ENCODE assay signal across 8 mouse cellular contexts in the genomic region with DNA sequence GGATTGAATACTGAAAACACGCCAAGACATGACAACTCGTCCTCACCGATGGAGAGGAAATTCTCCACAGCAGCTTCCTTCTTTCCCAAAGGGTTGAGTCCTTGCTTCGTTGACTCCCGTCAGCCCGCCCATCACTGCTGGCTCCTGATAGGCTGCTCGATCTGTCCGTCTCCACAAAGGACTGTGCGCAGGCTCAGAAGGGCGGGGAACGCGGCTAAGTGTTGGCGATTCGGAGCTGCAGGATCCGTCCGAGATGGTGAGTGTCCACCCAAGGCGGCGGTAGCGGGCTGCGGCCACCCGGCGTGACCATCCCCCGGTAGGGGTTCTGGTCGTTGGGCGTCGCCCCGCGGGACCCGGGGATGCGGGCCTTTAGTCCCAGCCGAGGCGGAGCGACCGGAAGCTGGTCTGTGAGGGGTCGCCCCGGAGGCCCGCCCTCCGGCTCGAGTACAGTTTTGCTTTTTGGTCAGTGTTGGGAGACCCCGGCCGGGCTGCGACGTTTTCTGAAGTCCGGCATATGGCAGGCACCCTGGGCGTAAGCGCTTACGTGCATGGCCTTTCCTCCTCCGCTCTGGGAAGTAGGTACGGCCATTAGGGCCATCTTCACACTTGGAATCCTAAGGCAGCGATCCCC. TPM values are rescaled to one million over a fixed set of nuclear protein-coding genes. Genes with fewer than 3 reads are reported as not detected.
DNase-seq lines count a peak whose midpoint lies in the region; ATAC-seq lines count a peak whose summit lies in the region.

A gene (plus strand): TSS at position 172 of the 631 bp plus-strand sequence.

- DNase-seq in R1 (ENCODE audit: low read depth, low spot score), result peak; percentile 98
- DNase-seq in cerebellum, postnatal 25 days, result peak; percentile 100
- DNase-seq in frontal cortex, postnatal 25 days (ENCODE audit: low spot score in 2 of 2), result peak; percentile 100
- DNase-seq in hindbrain, embryonic 14.5 days (ENCODE audit: low spot score), result peak; percentile 99
- peak; percentile 98 to 99 for DNase-seq in layer of hippocampus, postnatal 36 days
- DNase-seq in lung, postnatal 36 days, result peak; percentile 99
- DNase-seq in retina, postnatal 1 day, result peak; percentile 99
- DNase-seq in urinary bladder, adult 18-20 months (ENCODE audit: low spot score in 2 of 2), result peak; percentile 97 to 100

- peak within 1 kb of the TSS; percentile 86 for H3K4me2 ChIP-seq in hindbrain, embryonic 14.5 days (replicated peaks)

- H3K4me3 ChIP-seq in hindbrain, embryonic 14.5 days (replicated peaks; ENCODE audit: low read length), result peak within 1 kb of the TSS; percentile 74

- H3K27ac ChIP-seq in hindbrain, embryonic 14.5 days, result peak within 1 kb of the TSS; percentile 88

- peak within 1 kb of the TSS; percentile 84 for H3K9ac ChIP-seq in hindbrain, embryonic 14.5 days

- peak; percentile 99 for ATAC-seq in hindbrain, embryonic 14.5 days (ENCODE audit: low FRiP score)

- no peaks in the 10 kb centered on the region for H3K27me3 ChIP-seq in hindbrain, embryonic 14.5 days (ENCODE audit: control insufficient read depth, insufficient read depth, low read length)

- H3K4me1 ChIP-seq in hindbrain, embryonic 14.5 days (replicated peaks; ENCODE audit: control insufficient read depth, insufficient read depth, low read length), result peaks cover 28% of the 10 kb centered on the region

- H3K9me3 ChIP-seq in hindbrain, embryonic 14.5 days (ENCODE audit: control insufficient read depth, low read length), result no peaks in the 10 kb centered on the region

- WGBS in hindbrain, embryonic 14.5 days, result under 1% methylated on average over 50 of the region's 50 CpGs

- no peaks in the 10 kb centered on the region for H3K36me3 ChIP-seq in hindbrain, embryonic 14.5 days (replicated peaks; ENCODE audit: control insufficient read depth, insufficient read depth)

RNA-seq across cellular contexts. Expression of the gene that starts here (rescaled TPM):
- 748 and 784 TPM in 2 replicates for polyA plus RNA-seq in hindbrain, embryonic 14.5 days (2014; fragmentation: Nextera tagmentation; extraction: Ambion mirVana)
- total RNA-seq in layer of hippocampus, postnatal 36 days (2021), result 100 to 1,000 TPM; 288 to 301 TPM

Comparison
In these comparisons a context has a peak if more than half of its experiments do, and no peak if none do; other contexts are left out.
1. Peak in every context shown above with its lines: DNase-seq, ATAC-seq, H3K4me3 ChIP-seq and H3K27ac ChIP-seq.